In genomic region chr12:69674576-69675537, GRCm38 (mm10) we compare ENCODE assay signal across 20 mouse cellular contexts. TPM values are rescaled to one million over a fixed set of nuclear protein-coding genes. Genes with fewer than 3 reads are reported as not detected.
A peak's percentile ranks its signal among the peaks of the same experiment; 100 is the strongest.
DNase-seq lines count a peak whose midpoint lies in the region; ATAC-seq and TF ChIP-seq lines count a peak whose summit lies in the region.
"Had no signal": no experiment of that assay in that cellular context is flagged by ENCODE, and none has a peak within 500 bp of the region (broad histone marks: within the 10 kb centered on the region; RNA-seq: fewer than 3 reads in every experiment).

No protein-coding gene starts in this region.

- WGBS in heart, embryonic 15.5 days: 69% methylated on average over 10 of the region's 10 CpGs
- 82% methylated on average over 10 of the region's 10 CpGs for WGBS in liver, embryonic 11.5 days
- WGBS in liver, postnatal 0 days (ENCODE audit: insufficient replicate concordance): 83% methylated on average over 10 of the region's 10 CpGs
- 71% methylated on average over 10 of the region's 10 CpGs for WGBS in liver, embryonic 12.5 days (ENCODE audit: insufficient replicate concordance)
- WGBS in stomach, embryonic 16.5 days: 64% methylated on average over 10 of the region's 10 CpGs

- ATAC-seq in heart, embryonic 15.5 days (replicated peaks; ENCODE audit: insufficient number of reproducible peaks, insufficient read depth, low FRiP score, low read depth): no peak
- peak; percentile 66 for ATAC-seq in liver, embryonic 11.5 days (replicated peaks; ENCODE audit: low FRiP score)
- ATAC-seq in liver, postnatal 0 days: no peak
- peak; percentile 62; the same call in 1 of the 2 replicates for ATAC-seq in liver, embryonic 12.5 days
- 0 out of 2 replicates have a peak, but pooled peaks have one; percentile 40 for ATAC-seq in stomach, embryonic 16.5 days (ENCODE audit: insufficient read depth, low FRiP score)
- ATAC-seq: activated CD4-positive, CD25-positive, alpha-beta regulatory T cell, adult 4 months; forebrain, embryonic 13.5 days; inflammation-experienced regulatory T-cells, adult 6 months; midbrain, embryonic 16.5 days; Patski had no signal

- peak overlapping the region; percentile 45; the same call in 1 of the 2 replicates for H3K27ac ChIP-seq in heart, embryonic 15.5 days
- H3K27ac ChIP-seq in liver, embryonic 11.5 days (ENCODE audit: low read depth, low read length): no peak overlapping the region
- H3K27ac ChIP-seq in liver, postnatal 0 days (ENCODE audit: low read depth): no peak overlapping the region
- no peak overlapping the region for H3K27ac ChIP-seq in liver, embryonic 12.5 days
- H3K27ac ChIP-seq in stomach, embryonic 16.5 days (ENCODE audit: low read length): no peak overlapping the region
- H3K27ac ChIP-seq: forebrain, embryonic 13.5 days; layer of hippocampus, adult 2 months; left cerebral cortex, adult 2 months; limb, embryonic 10.5 days; macrophage had no signal

- no peaks in the 10 kb centered on the region for H3K9me3 ChIP-seq in heart, embryonic 15.5 days (replicated peaks)
- H3K9me3 ChIP-seq in liver, embryonic 11.5 days (ENCODE audit: control insufficient read depth, low read length): no peaks in the 10 kb centered on the region
- H3K9me3 ChIP-seq in liver, postnatal 0 days (ENCODE audit: low read length): no peaks in the 10 kb centered on the region
- H3K9me3 ChIP-seq in liver, embryonic 12.5 days (replicated peaks): no peaks in the 10 kb centered on the region
- H3K9me3 ChIP-seq in stomach, embryonic 16.5 days (replicated peaks; ENCODE audit: control insufficient read depth, low read length): no peaks in the 10 kb centered on the region
- H3K9me3 ChIP-seq: forebrain, embryonic 13.5 days; limb, embryonic 10.5 days had no signal

- TF ChIP-seq CTCF in liver, postnatal 0 days (IDR thresholded peaks at IDR 0.05; ENCODE audit: low read depth): no peak

- no peaks in the 10 kb centered on the region for H3K36me3 ChIP-seq in heart, embryonic 15.5 days
- no peaks in the 10 kb centered on the region for H3K36me3 ChIP-seq in liver, embryonic 11.5 days (ENCODE audit: control insufficient read depth, insufficient read depth, low read length)
- no peaks in the 10 kb centered on the region for H3K36me3 ChIP-seq in liver, postnatal 0 days (replicated peaks; ENCODE audit: insufficient read depth, low read length)
- no peaks in the 10 kb centered on the region for H3K36me3 ChIP-seq in liver, embryonic 12.5 days
- no peaks in the 10 kb centered on the region for H3K36me3 ChIP-seq in stomach, embryonic 16.5 days (ENCODE audit: control insufficient read depth, insufficient read depth, low read length)

- H3K27me3 ChIP-seq in heart, embryonic 15.5 days: no peaks in the 10 kb centered on the region
- no peaks in the 10 kb centered on the region for H3K27me3 ChIP-seq in liver, embryonic 11.5 days (replicated peaks; ENCODE audit: control insufficient read depth, insufficient read depth, low read length)
- no peaks in the 10 kb centered on the region for H3K27me3 ChIP-seq in liver, postnatal 0 days (ENCODE audit: insufficient read depth, low read length)
- H3K27me3 ChIP-seq in liver, embryonic 12.5 days (replicated peaks): no peaks in the 10 kb centered on the region
- no peaks in the 10 kb centered on the region for H3K27me3 ChIP-seq in stomach, embryonic 16.5 days (ENCODE audit: control insufficient read depth, insufficient read depth, low read length)
- H3K27me3 ChIP-seq: forebrain, embryonic 13.5 days; Patski had no signal

- H3K4me3 ChIP-seq in heart, embryonic 15.5 days: no peak overlapping the region
- no peak overlapping the region for H3K4me3 ChIP-seq in liver, embryonic 11.5 days (ENCODE audit: low read depth, low read length)
- H3K4me3 ChIP-seq in liver, postnatal 0 days (ENCODE audit: low read depth, low read length): no peak overlapping the region
- H3K4me3 ChIP-seq in liver, embryonic 12.5 days: no peak overlapping the region
- H3K4me3 ChIP-seq in stomach, embryonic 16.5 days (replicated peaks; ENCODE audit: low read length): no peak overlapping the region
- H3K4me3 ChIP-seq: forebrain, embryonic 13.5 days; layer of hippocampus, adult 2 months; left cerebral cortex, adult 2 months; limb, embryonic 10.5 days had no signal

- TF ChIP-seq EP300 in liver, postnatal 0 days (IDR thresholded peaks at IDR 0.05; ENCODE audit: low read depth): no peak

- peaks cover 24% of the 10 kb centered on the region for H3K4me1 ChIP-seq in heart, embryonic 15.5 days (replicated peaks)
- peaks cover 16% of the 10 kb centered on the region; the same call in 1 of the 2 replicates for H3K4me1 ChIP-seq in liver, embryonic 11.5 days (replicated peaks; ENCODE audit: control insufficient read depth, insufficient read depth, low read length)
- H3K4me1 ChIP-seq in liver, postnatal 0 days (ENCODE audit: insufficient read depth): peaks cover 13% of the 10 kb centered on the region
- peaks cover 20% of the 10 kb centered on the region for H3K4me1 ChIP-seq in liver, embryonic 12.5 days
- peaks cover 25% of the 10 kb centered on the region for H3K4me1 ChIP-seq in stomach, embryonic 16.5 days (ENCODE audit: control insufficient read depth, insufficient read depth, low read length)

- intact Hi-C loops in heart, postnatal 25 days (cut with DNase I): no loop called here

- DNase-seq in heart, postnatal 25 days (ENCODE audit: low spot score): no peak
- no peak for DNase-seq in liver, embryonic 11.5 days (ENCODE audit: low spot score)
- DNase-seq in liver, postnatal 0 days: no peak
- no peak for DNase-seq in adrenal gland, adult 8-10 months
- DNase-seq: heart, postnatal 10 days; kidney, adult 8-10 months; lung, adult 2 months; retina, postnatal 1 day had no signal

- no peak overlapping the region for H3K9ac ChIP-seq in heart, embryonic 15.5 days
- no peak overlapping the region for H3K9ac ChIP-seq in liver, embryonic 11.5 days (ENCODE audit: low read depth, low read length)
- no peak overlapping the region for H3K9ac ChIP-seq in liver, postnatal 0 days (replicated peaks)
- H3K9ac ChIP-seq in liver, embryonic 12.5 days: no peak overlapping the region
- no peak overlapping the region for H3K9ac ChIP-seq in stomach, embryonic 16.5 days (ENCODE audit: low read length)
- H3K9ac ChIP-seq: forebrain, embryonic 13.5 days had no signal

- no peak overlapping the region for H3K4me2 ChIP-seq in heart, embryonic 15.5 days
- H3K4me2 ChIP-seq in liver, embryonic 11.5 days: no peak overlapping the region
- H3K4me2 ChIP-seq in liver, postnatal 0 days (ENCODE audit: low read depth, low read length): no peak overlapping the region
- no peak overlapping the region for H3K4me2 ChIP-seq in liver, embryonic 12.5 days
- H3K4me2 ChIP-seq in stomach, embryonic 16.5 days (ENCODE audit: low read depth, low read length): no peak overlapping the region
- H3K4me2 ChIP-seq: forebrain, embryonic 13.5 days had no signal

RNA-seq across cellular contexts. Expression of gene Sos2, which starts 6.8 kb away (rescaled TPM):
- polyA plus RNA-seq in heart, embryonic 15.5 days (2015; fragmentation: Nextera tagmentation; extraction: Ambion mirVana): 6.7 and 7.4 TPM in 2 replicates
- total RNA-seq in heart, postnatal 25 days (2021): 10 to 100 TPM; 34.9 to 40.3 TPM
- 7.6 and 9.2 TPM in 2 replicates for polyA plus RNA-seq in liver, embryonic 11.5 days (2014; fragmentation: Nextera tagmentation; extraction: Ambion mirVana)
- 2.9 and 3.5 TPM in 2 replicates for polyA plus RNA-seq in liver, postnatal 0 days (2015; fragmentation: Nextera tagmentation; extraction: Ambion mirVana)
- 4.9 and 5.2 TPM in 2 replicates for polyA plus RNA-seq in liver, embryonic 12.5 days (2016; fragmentation: Nextera tagmentation; extraction: Ambion mirVana)
- polyA plus RNA-seq in stomach, embryonic 16.5 days (2015; fragmentation: Nextera tagmentation; extraction: Ambion mirVana): 8.2 and 11.8 TPM in 2 replicates
- total RNA-seq in adrenal gland, adult 8-10 months (2022): 10 to 100 TPM; 41.4 to 62.6 (median 51.7) TPM

RNA-seq across cellular contexts. Expression of gene L2hgdh, which starts 49.8 kb away (rescaled TPM):
- polyA plus RNA-seq in heart, embryonic 15.5 days (2015; fragmentation: Nextera tagmentation; extraction: Ambion mirVana): 15.4 and 16.4 TPM in 2 replicates
- total RNA-seq in heart, postnatal 25 days (2021): 10 to 100 TPM; 41.7 to 47.7 TPM
- 25.0 and 26.8 TPM in 2 replicates for polyA plus RNA-seq in liver, embryonic 11.5 days (2014; fragmentation: Nextera tagmentation; extraction: Ambion mirVana)
- polyA plus RNA-seq in liver, postnatal 0 days (2015; fragmentation: Nextera tagmentation; extraction: Ambion mirVana): 10.4 and 10.5 TPM in 2 replicates
- polyA plus RNA-seq in liver, embryonic 12.5 days (2016; fragmentation: Nextera tagmentation; extraction: Ambion mirVana): 19.8 and 20.6 TPM in 2 replicates
- 18.3 and 21.7 TPM in 2 replicates for polyA plus RNA-seq in stomach, embryonic 16.5 days (2015; fragmentation: Nextera tagmentation; extraction: Ambion mirVana)
- total RNA-seq in adrenal gland, adult 8-10 months (2022): 10 to 100 TPM; 25.5 to 30.2 (median 28.5) TPM

RNA-seq across cellular contexts. Expression of gene Atp5s, which starts 49.9 kb away (rescaled TPM):
- 27.9 and 28.8 TPM in 2 replicates for polyA plus RNA-seq in heart, embryonic 15.5 days (2015; fragmentation: Nextera tagmentation; extraction: Ambion mirVana)
- 10 to 100 TPM; 27.6 to 28.3 TPM for total RNA-seq in heart, postnatal 25 days (2021)
- 30.0 and 34.3 TPM in 2 replicates for polyA plus RNA-seq in liver, embryonic 11.5 days (2014; fragmentation: Nextera tagmentation; extraction: Ambion mirVana)
- polyA plus RNA-seq in liver, postnatal 0 days (2015; fragmentation: Nextera tagmentation; extraction: Ambion mirVana): 18.3 and 20.3 TPM in 2 replicates
- 20.7 and 23.8 TPM in 2 replicates for polyA plus RNA-seq in liver, embryonic 12.5 days (2016; fragmentation: Nextera tagmentation; extraction: Ambion mirVana)
- polyA plus RNA-seq in stomach, embryonic 16.5 days (2015; fragmentation: Nextera tagmentation; extraction: Ambion mirVana): 25.1 and 25.5 TPM in 2 replicates
- total RNA-seq in adrenal gland, adult 8-10 months (2022): 10 to 100 TPM; 14.2 to 19.3 (median 17.0) TPM

Comparison
In these comparisons a context has a peak if more than half of its experiments do, and no peak if none do; other contexts are left out.
1. ATAC-seq: peak in liver, embryonic 11.5 days (single experiment), liver, embryonic 12.5 days (single experiment) and stomach, embryonic 16.5 days (single experiment); none in heart, embryonic 15.5 days (single experiment) and liver, postnatal 0 days (single experiment).